Mouse (Mus musculus): ENCODE measurements at regions not wholly inside any gene's neighbourhood (a gene's known extent, or its start where the extent isn't known, plus 50 kb on each side); places are given as distances from the start of the nearest gene placed in this dataset.
A peak's percentile ranks its signal among the peaks of the same experiment; 100 is the strongest.

DNA sequence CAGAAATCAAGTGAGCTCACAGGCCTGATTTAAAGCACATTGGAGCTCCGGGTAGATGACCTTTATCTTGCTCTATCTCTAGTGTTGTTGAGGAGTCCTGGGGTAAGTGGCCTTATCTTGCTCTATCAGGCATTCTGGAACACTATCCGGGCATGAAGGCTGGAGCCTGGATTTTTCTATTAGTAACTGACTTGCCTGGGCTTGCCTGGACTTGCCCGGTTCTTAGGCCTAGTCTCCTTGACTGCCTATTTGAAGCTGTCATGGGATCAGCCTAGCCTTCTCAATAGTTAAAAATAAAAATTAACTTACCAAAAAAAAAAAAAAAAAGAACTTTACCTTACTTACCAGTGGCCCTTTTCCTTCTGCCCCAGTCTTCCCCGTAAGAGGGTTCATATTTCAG is 617.8 kb downstream of the Zfp706 start:
- H3K36me3 ChIP-seq (ENCODE audit: insufficient read depth, low read length) = no peaks in the 10 kb centered on the region
- H3K4me3 ChIP-seq (replicated peaks; ENCODE audit: low read depth, low read length) = no peak overlapping the region
- WGBS = 48% methylated on average over 4 of the region's 4 CpGs
- DNase-seq (ENCODE audit: low spot score) (no peak), ATAC-seq (replicated peaks; ENCODE audit: low FRiP score, low read depth) (no peak)
- no peak overlapping the region for H3K9ac ChIP-seq (ENCODE audit: low read depth, low read length)
- no peak overlapping the region for H3K27ac ChIP-seq
- H3K4me2 ChIP-seq (ENCODE audit: low read length) = no peak overlapping the region
- no peaks in the 10 kb centered on the region for H3K27me3 ChIP-seq (ENCODE audit: insufficient read depth, low read length)
- no peak for TF ChIP-seq CTCF (IDR thresholded peaks at IDR 0.05; ENCODE audit: low read depth)
- H3K9me3 ChIP-seq (replicated peaks; ENCODE audit: low read length) = no peaks in the 10 kb centered on the region
- H3K4me1 ChIP-seq (replicated peaks; ENCODE audit: insufficient read depth, low read length) = no peaks in the 10 kb centered on the region

- WGBS = 7% methylated on average over 8 of the region's 8 CpGs
- Histone ChIP-seq H3K4me3 (replicated peaks; ENCODE audit: low read depth, low read length) (no peak overlapping the region), H3K36me3 (ENCODE audit: insufficient read depth, low read length) (no peaks in the 10 kb centered on the region), H3K27me3 (ENCODE audit: insufficient read depth, low read length) (no peaks in the 10 kb centered on the region), H3K9ac (ENCODE audit: low read depth, low read length) (peak overlapping the region; percentile 3; the same call in 1 of the 2 replicates), H3K4me1 (replicated peaks; ENCODE audit: insufficient read depth, low read length) (no peaks in the 10 kb centered on the region), H3K27ac (no peak overlapping the region), H3K9me3 (replicated peaks; ENCODE audit: low read length) (no peaks in the 10 kb centered on the region), H3K4me2 (ENCODE audit: low read length) (peak overlapping the region; percentile 41)
- DNase-seq (ENCODE audit: low spot score) (no peak), ATAC-seq (replicated peaks; ENCODE audit: low FRiP score, low read depth) (no peak; the same call in 1 of the 2 replicates)
- no peak for TF ChIP-seq CTCF (IDR thresholded peaks at IDR 0.05; ENCODE audit: low read depth)
Observed at GRCm38 (mm10) chr15:36381228-36381671, 626.3 kb downstream of the Zfp706 start.

DNA sequence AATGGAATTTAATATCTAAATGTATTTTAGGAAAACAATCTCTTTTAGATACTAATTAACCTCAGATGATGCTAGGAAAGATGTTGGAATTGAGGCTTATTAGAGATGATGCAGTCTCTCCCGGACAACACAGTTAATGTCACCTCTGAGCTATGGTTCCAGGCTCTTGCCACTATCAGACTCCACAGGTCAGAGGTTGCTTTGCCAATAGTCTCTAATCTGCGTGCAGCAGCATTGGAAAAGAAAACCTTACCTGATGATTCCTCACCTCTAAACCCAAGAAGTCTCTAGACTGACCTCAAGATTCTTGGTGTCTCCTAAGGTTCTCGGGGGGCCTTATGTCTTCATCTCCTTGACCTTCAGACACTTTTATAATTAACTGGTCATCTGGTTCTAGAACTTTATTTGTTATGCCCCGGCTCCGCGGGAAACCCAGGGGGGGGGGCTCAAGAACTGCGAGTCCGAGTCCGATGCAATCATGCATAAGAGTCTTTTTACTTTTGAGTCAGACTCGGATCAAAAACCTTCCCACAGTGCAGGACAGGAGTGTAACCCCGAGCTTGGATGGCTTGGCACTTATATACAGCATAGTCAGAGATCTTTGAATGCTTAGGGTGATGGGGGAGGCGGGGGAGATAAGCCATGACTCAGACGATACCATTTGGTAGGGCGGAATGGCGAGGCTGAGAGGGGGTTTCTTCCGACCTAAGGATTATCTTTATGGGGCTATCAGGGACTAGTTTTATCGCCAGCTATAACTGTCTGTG is 626.9 kb downstream of the Zfp706 start:
- no peak overlapping the region for H3K9ac ChIP-seq (ENCODE audit: low read depth, low read length)
- DNase-seq (ENCODE audit: low spot score) (no peak), ATAC-seq (replicated peaks; ENCODE audit: low FRiP score, low read depth) (no peak; the same call in 1 of the 2 replicates)

DNA sequence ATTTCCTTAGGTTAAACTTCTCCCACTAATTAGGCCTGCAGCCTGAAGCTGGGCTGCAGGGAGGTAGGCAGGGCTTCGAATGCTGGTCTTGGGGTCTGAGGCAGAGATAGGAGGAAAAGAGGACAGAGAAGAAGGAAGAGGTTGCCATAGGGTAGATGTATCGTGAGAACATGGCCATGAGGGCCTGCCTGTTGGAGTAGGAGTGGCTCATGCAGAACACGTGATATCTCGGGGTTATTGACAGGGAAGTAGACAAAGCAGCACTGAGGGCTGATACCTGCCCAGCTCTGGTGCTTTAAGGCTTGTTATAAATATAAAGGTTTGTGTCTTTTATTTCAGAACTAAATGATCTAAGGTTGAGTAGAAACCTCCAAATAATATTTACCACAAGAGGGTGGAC is 628.9 kb downstream of the Zfp706 start:
- Histone ChIP-seq H3K4me1 (replicated peaks; ENCODE audit: insufficient read depth, low read length) (peaks cover 6% of the 10 kb centered on the region), H3K27ac (no peak overlapping the region), H3K4me3 (replicated peaks; ENCODE audit: low read depth, low read length) (no peak overlapping the region), H3K9me3 (replicated peaks; ENCODE audit: low read length) (no peaks in the 10 kb centered on the region), H3K27me3 (ENCODE audit: insufficient read depth, low read length) (no peaks in the 10 kb centered on the region), H3K4me2 (ENCODE audit: low read length) (no peak overlapping the region), H3K36me3 (ENCODE audit: insufficient read depth, low read length) (no peaks in the 10 kb centered on the region), H3K9ac (ENCODE audit: low read depth, low read length) (no peak overlapping the region)
- ATAC-seq (replicated peaks; ENCODE audit: low FRiP score, low read depth) = no peak
- no peak for DNase-seq (ENCODE audit: low spot score)
- 91% methylated on average over 4 of the region's 4 CpGs for WGBS
- no peak for TF ChIP-seq CTCF (IDR thresholded peaks at IDR 0.05; ENCODE audit: low read depth)

More for the DNA sequence above, 626.9 kb downstream of the Zfp706 start:
- no peaks in the 10 kb centered on the region for H3K9me3 ChIP-seq (replicated peaks; ENCODE audit: low read length)
- H3K27me3 ChIP-seq (ENCODE audit: insufficient read depth, low read length) = no peaks in the 10 kb centered on the region
- H3K4me3 ChIP-seq (replicated peaks; ENCODE audit: low read depth, low read length) = no peak overlapping the region; the same call in 1 of the 2 replicates
- peak overlapping the region; percentile 41 for H3K4me2 ChIP-seq (ENCODE audit: low read length)
- no peaks in the 10 kb centered on the region for H3K36me3 ChIP-seq (ENCODE audit: insufficient read depth, low read length)
- no peak for TF ChIP-seq CTCF (IDR thresholded peaks at IDR 0.05; ENCODE audit: low read depth)
- H3K4me1 ChIP-seq (replicated peaks; ENCODE audit: insufficient read depth, low read length) = no peaks in the 10 kb centered on the region
- 12% methylated on average over 17 of the region's 17 CpGs for WGBS
- no peak overlapping the region for H3K27ac ChIP-seq

- H3K9ac ChIP-seq (ENCODE audit: low read depth, low read length) = no peak overlapping the region
- no peaks in the 10 kb centered on the region for H3K9me3 ChIP-seq (replicated peaks; ENCODE audit: low read length)
- H3K27ac ChIP-seq = no peak overlapping the region
- ATAC-seq (replicated peaks; ENCODE audit: low FRiP score, low read depth) (no peak), DNase-seq (ENCODE audit: low spot score) (peak; percentile 2)
- H3K36me3 ChIP-seq (ENCODE audit: insufficient read depth, low read length) = no peaks in the 10 kb centered on the region
- H3K27me3 ChIP-seq (ENCODE audit: insufficient read depth, low read length) = no peaks in the 10 kb centered on the region
- no peak for TF ChIP-seq CTCF (IDR thresholded peaks at IDR 0.05; ENCODE audit: low read depth)
- H3K4me2 ChIP-seq (ENCODE audit: low read length) = no peak overlapping the region
- no peak overlapping the region for H3K4me3 ChIP-seq (replicated peaks; ENCODE audit: low read depth, low read length)
- 64% methylated on average over 6 of the region's 6 CpGs for WGBS
- peaks cover 10% of the 10 kb centered on the region for H3K4me1 ChIP-seq (replicated peaks; ENCODE audit: insufficient read depth, low read length)
Observed at GRCm38 (mm10) chr15:36376551-36376950, 631.0 kb downstream of the Zfp706 start.

DNA sequence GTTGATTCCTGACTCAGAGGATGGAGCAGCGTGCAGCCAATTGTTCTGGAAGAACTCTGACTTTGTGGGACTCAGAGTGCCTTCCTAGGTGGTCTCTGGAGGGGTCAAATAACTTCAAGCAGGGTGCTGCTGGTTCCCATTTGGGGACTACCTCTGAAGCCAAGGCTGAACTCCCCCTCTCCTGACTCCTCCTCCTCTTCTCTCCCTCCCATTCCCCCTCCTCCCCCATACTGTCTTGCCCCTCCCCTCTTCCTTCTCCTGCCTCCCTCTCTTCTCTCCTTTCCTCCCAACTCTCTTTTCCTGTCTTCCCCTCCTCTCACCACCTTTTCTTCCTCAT is 632.1 kb downstream of the Zfp706 start:
- Histone ChIP-seq H3K36me3 (ENCODE audit: insufficient read depth, low read length) (no peaks in the 10 kb centered on the region), H3K9ac (ENCODE audit: low read depth, low read length) (no peak overlapping the region), H3K9me3 (replicated peaks; ENCODE audit: low read length) (no peaks in the 10 kb centered on the region), H3K4me2 (ENCODE audit: low read length) (peak overlapping the region; percentile 67), H3K4me1 (replicated peaks; ENCODE audit: insufficient read depth, low read length) (peaks cover 14% of the 10 kb centered on the region), H3K27ac (peak overlapping the region; percentile 93), H3K27me3 (ENCODE audit: insufficient read depth, low read length) (no peaks in the 10 kb centered on the region), H3K4me3 (replicated peaks; ENCODE audit: low read depth, low read length) (0 out of 2 replicates have a peak overlapping the region, but pooled peaks have one; percentile 32)
- TF ChIP-seq CTCF (IDR thresholded peaks at IDR 0.05; ENCODE audit: low read depth) = no peak
- 0% methylated on average over 1 of the region's 1 CpGs for WGBS
- DNase-seq (ENCODE audit: low spot score) = no peak
- no peak; the same call in 1 of the 2 replicates for ATAC-seq (replicated peaks; ENCODE audit: low FRiP score, low read depth)

Data from kidney, postnatal 0 days (tissue).